Mouse (Mus musculus): ENCODE measurements around the gene Cetn4. TPM values are rescaled to one million over a fixed set of nuclear protein-coding genes. Genes with fewer than 3 reads are reported as not detected.
A peak's percentile ranks its signal among the peaks of the same experiment; 100 is the strongest.

Cetn4 gene
- 7.7 and 8.1 TPM in 2 replicates for polyA plus RNA-seq (2012; rRNA removed)

GRCm38 (mm10) chr3:37312370-37312941 is at the start of gene Cetn4, which contains the start of gene Bbs12:
Gene Cetn4, minus strand, starts transcription at chr3:37312708.
Gene Bbs12, plus strand, starts transcription at chr3:37312554.
- 1% methylated on average over 54 of the region's 54 CpGs for WGBS
- Histone ChIP-seq H3K27ac (ENCODE audit: insufficient read depth, low read length) (no peak within 1 kb of the TSS), H3K4me1 (ENCODE audit: control insufficient read depth, insufficient read depth, low read length) (no peaks in the 10 kb centered on the region), H3K4me3 (replicated peaks; ENCODE audit: insufficient read depth, low read depth, low read length) (peak within 1 kb of the TSS; percentile 72), H3K27me3 (ENCODE audit: control insufficient read depth, insufficient read depth, low read length) (no peaks in the 10 kb centered on the region)
- peak; percentile 94 to 99 for DNase-seq
- TF ChIP-seq POLR2A (IDR thresholded peaks at IDR 0.05; ENCODE audit: borderline replicate concordance, insufficient read depth, low read length) = peak; percentile 59; the same call in 1 of the 2 replicates
- TF ChIP-seq CTCF (IDR thresholded peaks at IDR 0.05; ENCODE audit: borderline replicate concordance, insufficient read depth, low read depth, low read length) = no peak

DNA sequence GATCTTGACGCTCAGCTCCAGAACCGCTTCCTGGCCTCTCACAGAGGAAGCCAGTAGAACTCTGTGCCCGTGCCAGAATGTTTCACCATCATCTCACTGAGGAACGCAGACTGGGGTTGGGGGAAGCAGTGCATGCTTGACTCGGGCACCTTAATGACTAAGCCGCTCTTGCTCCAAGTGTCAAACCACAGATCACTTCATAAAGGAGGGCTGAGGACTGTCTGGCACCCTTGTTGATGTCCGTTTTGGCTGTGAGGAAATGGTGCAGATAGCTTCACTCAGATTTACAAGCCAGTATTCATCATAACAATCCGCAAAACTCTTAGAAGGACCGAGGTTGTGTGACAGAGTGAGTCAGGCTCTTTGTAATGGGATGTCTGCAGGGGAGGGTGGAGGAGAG is 48.2 kb upstream of the Cetn4 start:
- Histone ChIP-seq H3K4me1 (ENCODE audit: control insufficient read depth, insufficient read depth, low read length) (no peaks in the 10 kb centered on the region), H3K4me3 (replicated peaks; ENCODE audit: insufficient read depth, low read depth, low read length) (no peak overlapping the region), H3K27me3 (ENCODE audit: control insufficient read depth, insufficient read depth, low read length) (no peaks in the 10 kb centered on the region), H3K27ac (ENCODE audit: insufficient read depth, low read length) (no peak overlapping the region)
- 64% methylated on average over 9 of the region's 9 CpGs for WGBS
- DNase-seq = no peak
- TF ChIP-seq CTCF (IDR thresholded peaks at IDR 0.05; ENCODE audit: borderline replicate concordance, insufficient read depth, low read depth, low read length) (no peak), POLR2A (IDR thresholded peaks at IDR 0.05; ENCODE audit: borderline replicate concordance, insufficient read depth, low read length) (no peak)

- Histone ChIP-seq H3K27me3 (ENCODE audit: control insufficient read depth, insufficient read depth, low read length) (no peaks in the 10 kb centered on the region), H3K27ac (ENCODE audit: insufficient read depth, low read length) (no peak overlapping the region), H3K4me3 (replicated peaks; ENCODE audit: insufficient read depth, low read depth, low read length) (no peak overlapping the region), H3K4me1 (ENCODE audit: control insufficient read depth, insufficient read depth, low read length) (no peaks in the 10 kb centered on the region)
- 72% methylated on average over 1 of the region's 1 CpGs for WGBS
- TF ChIP-seq CTCF (IDR thresholded peaks at IDR 0.05; ENCODE audit: borderline replicate concordance, insufficient read depth, low read depth, low read length) (no peak), POLR2A (IDR thresholded peaks at IDR 0.05; ENCODE audit: borderline replicate concordance, insufficient read depth, low read length) (no peak)
- no peak for DNase-seq
Observed at GRCm38 (mm10) chr3:37354737-37355136, 42.2 kb upstream of the Cetn4 start.

- Histone ChIP-seq H3K4me1 (ENCODE audit: control insufficient read depth, insufficient read depth, low read length) (0 out of 2 replicates have a peak, but pooled peaks cover 2% of the 10 kb centered on the region), H3K27me3 (ENCODE audit: control insufficient read depth, insufficient read depth, low read length) (no peaks in the 10 kb centered on the region), H3K4me3 (replicated peaks; ENCODE audit: insufficient read depth, low read depth, low read length) (no peak overlapping the region), H3K27ac (ENCODE audit: insufficient read depth, low read length) (no peak overlapping the region)
- no peak for DNase-seq
- TF ChIP-seq CTCF (IDR thresholded peaks at IDR 0.05; ENCODE audit: borderline replicate concordance, insufficient read depth, low read depth, low read length) (no peak), POLR2A (IDR thresholded peaks at IDR 0.05; ENCODE audit: borderline replicate concordance, insufficient read depth, low read length) (no peak)
- WGBS = 86% methylated on average over 10 of the region's 10 CpGs
Observed at GRCm38 (mm10) chr3:37353951-37354481, 41.5 kb upstream of the Cetn4 start.

DNA sequence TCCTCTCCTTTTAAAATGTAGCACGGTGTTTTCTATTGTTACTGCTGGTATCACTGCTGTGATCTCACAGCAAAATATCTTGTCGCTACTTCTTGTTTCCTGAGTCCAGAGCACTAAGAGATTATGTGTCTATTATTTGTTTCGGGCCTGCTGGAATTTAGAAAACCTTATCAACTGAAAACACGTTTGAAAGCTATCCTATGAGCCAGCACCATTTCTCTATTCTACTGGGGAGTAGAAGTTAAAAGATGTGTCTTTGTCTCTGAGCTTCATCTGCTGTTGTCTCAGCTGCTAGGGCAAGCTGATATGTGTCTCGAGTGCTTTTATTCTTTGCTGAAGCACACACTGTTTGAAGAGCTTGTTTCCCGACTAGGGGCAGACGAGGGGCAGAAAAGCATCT is 37.9 kb upstream of the Cetn4 start:
- Histone ChIP-seq H3K27me3 (ENCODE audit: control insufficient read depth, insufficient read depth, low read length) (peaks cover 4% of the 10 kb centered on the region; the same call in 1 of the 2 replicates), H3K4me1 (ENCODE audit: control insufficient read depth, insufficient read depth, low read length) (0 out of 2 replicates have a peak, but pooled peaks cover 4% of the 10 kb centered on the region), H3K4me3 (replicated peaks; ENCODE audit: insufficient read depth, low read depth, low read length) (no peak overlapping the region), H3K27ac (ENCODE audit: insufficient read depth, low read length) (no peak overlapping the region)
- TF ChIP-seq POLR2A (IDR thresholded peaks at IDR 0.05; ENCODE audit: borderline replicate concordance, insufficient read depth, low read length) (no peak), CTCF (IDR thresholded peaks at IDR 0.05; ENCODE audit: borderline replicate concordance, insufficient read depth, low read depth, low read length) (no peak)
- 68% methylated on average over 7 of the region's 7 CpGs for WGBS
- no peak for DNase-seq

DNA sequence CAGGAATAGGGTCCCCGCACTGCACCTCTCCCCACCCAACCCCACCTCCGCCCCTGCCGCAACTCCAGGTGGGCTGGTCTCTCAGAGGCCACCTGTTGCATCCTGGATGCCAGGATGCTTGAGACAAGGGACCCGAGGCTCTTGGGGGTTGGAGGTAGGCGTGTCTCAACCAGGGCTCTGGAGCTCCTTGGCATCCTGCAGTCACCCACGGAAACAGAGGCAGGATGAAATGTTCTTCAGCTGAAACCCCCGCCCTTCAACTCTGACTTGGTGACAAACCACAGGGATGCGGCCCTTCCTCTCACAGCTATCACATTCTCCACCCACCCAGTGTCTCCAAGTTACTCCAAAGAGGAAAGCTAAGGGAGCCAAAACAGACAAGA is 36.6 kb upstream of the Cetn4 start:
- peak overlapping the region; percentile 25 for H3K4me3 ChIP-seq (replicated peaks; ENCODE audit: insufficient read depth, low read depth, low read length)
- peaks cover 4% of the 10 kb centered on the region; the same call in 1 of the 2 replicates for H3K27me3 ChIP-seq (ENCODE audit: control insufficient read depth, insufficient read depth, low read length)
- no peak for DNase-seq
- H3K27ac ChIP-seq (ENCODE audit: insufficient read depth, low read length) = no peak overlapping the region
- H3K4me1 ChIP-seq (ENCODE audit: control insufficient read depth, insufficient read depth, low read length) = 0 out of 2 replicates have a peak, but pooled peaks cover 4% of the 10 kb centered on the region
- TF ChIP-seq CTCF (IDR thresholded peaks at IDR 0.05; ENCODE audit: borderline replicate concordance, insufficient read depth, low read depth, low read length) (no peak), POLR2A (IDR thresholded peaks at IDR 0.05; ENCODE audit: borderline replicate concordance, insufficient read depth, low read length) (no peak)
- 23% methylated on average over 8 of the region's 8 CpGs for WGBS

GRCm38 (mm10) chr3:37348221-37349165 is 36.0 kb upstream of the Cetn4 start, which contains the start of gene Fgf2:
Gene Fgf2, plus strand, starts transcription at chr3:37348346.
- H3K27me3 ChIP-seq (ENCODE audit: control insufficient read depth, insufficient read depth, low read length) = peaks cover 4% of the 10 kb centered on the region; the same call in 1 of the 2 replicates
- peak; percentile 10 to 14 for DNase-seq
- peak within 1 kb of the TSS; percentile 25 for H3K4me3 ChIP-seq (replicated peaks; ENCODE audit: insufficient read depth, low read depth, low read length)
- no peak within 1 kb of the TSS for H3K27ac ChIP-seq (ENCODE audit: insufficient read depth, low read length)
- H3K4me1 ChIP-seq (ENCODE audit: control insufficient read depth, insufficient read depth, low read length) = 0 out of 2 replicates have a peak, but pooled peaks cover 4% of the 10 kb centered on the region
- WGBS = 2% methylated on average over 75 of the region's 75 CpGs
- TF ChIP-seq CTCF (IDR thresholded peaks at IDR 0.05; ENCODE audit: borderline replicate concordance, insufficient read depth, low read depth, low read length) (no peak), POLR2A (IDR thresholded peaks at IDR 0.05; ENCODE audit: borderline replicate concordance, insufficient read depth, low read length) (no peak)

Measured in cerebellum, adult 2 months (tissue).